Mouse (Mus musculus) left cerebral cortex, postnatal 25 days (tissue): ENCODE measurements around the gene 1700019N19Rik. TPM values are rescaled to one million over a fixed set of nuclear protein-coding genes. Genes with fewer than 3 reads are reported as not detected.
A peak's percentile ranks its signal among the peaks of the same experiment; 100 is the strongest.

Experiments
- DNase-seq, 2 experiments: peaks; one replicate each; pipeline ENCODE4 v3.0.0; 2022; ENCODE audit warnings: low spot score in 2 of 2, mixed read lengths in 1 of 2
- intact Hi-C: fragments of 180-260 bp; cut with DNase I; formaldehyde crosslinking; loops from one replicate; pipeline ENCODE4 v1.15.1; 2025
- total RNA-seq, 2 experiments: library from RNA; stranded (reverse); gene quantifications; 2 replicates each; pipeline ENCODE4 v1.2.3; 2021

The 1700019N19Rik gene
- total RNA-seq: under 1 TPM; 0.34 to 0.39 TPM

DNA sequence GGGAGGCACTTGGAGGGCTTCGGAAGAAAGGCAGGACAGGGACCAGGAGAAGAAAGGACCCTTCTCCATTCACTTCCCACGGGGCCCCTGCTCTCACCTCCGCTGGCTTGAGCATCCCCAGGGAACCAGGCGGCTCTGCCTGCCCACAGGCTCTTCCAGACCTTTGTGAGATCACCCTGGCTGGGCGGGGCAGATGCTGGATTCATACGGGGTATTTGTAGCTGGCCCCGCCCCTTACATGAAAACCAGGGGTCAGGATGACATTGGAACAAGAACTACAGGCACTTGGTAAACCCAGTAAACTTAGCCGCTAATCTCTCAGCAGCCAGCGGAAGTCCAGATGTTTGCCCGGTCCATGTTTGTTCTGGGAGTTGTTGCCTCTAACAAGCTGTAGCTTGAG lies at the start of gene 1700019N19Rik:
Gene 1700019N19Rik (minus strand): TSS at position 178 of the 400 bp plus-strand sequence.
- DNase-seq: no peak
- intact Hi-C loops: no loop called here

DNA sequence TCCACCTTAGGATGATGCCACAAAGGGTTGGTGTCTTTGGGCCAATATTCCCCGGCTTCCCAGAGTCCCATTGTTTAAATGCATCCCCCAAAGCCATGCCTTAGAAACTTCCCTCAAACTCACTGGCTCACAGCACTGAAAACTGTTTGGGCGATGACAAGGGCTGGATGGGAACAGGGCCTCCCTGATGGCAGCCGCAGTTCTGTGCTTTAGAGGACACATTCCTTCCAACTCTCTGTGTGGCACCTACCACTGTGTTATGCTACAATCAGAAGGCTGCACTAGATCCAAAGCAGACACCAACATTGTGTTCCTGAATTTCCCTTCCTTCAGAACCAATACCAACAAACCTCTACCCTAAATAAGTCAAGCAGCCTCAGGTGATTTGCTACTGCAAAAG lies 49.3 kb upstream of the 1700019N19Rik start:
- intact Hi-C loops: no loop called here
- DNase-seq: no peak

GRCm38 (mm10) chr19:58840721-58841271 lies 46.5 kb upstream of the 1700019N19Rik start:
- intact Hi-C loops: no loop called here
- DNase-seq: no peak

DNA sequence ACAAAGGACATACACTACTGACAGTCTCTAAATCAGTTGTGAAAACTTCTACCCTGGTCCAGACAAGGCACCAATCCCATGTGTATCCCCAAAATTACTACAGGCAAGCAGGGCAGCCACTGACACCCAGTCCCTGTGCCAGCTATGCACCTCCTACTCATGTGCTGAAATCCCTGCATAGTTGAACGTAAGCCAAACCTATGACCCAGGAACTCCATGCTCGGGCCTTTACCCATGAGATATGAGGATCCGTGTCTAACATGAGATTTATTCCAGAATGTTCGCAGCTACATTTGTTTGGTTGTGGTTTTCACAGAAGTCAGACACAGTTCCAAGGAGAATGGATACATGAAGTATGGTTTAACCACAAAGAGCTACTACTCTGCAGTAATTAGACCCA lies 45.5 kb upstream of the 1700019N19Rik start:
- intact Hi-C loops: no loop called here
- no peak for DNase-seq

- intact Hi-C loops: no loop called here
- no peak for DNase-seq
These were observed 45.1 kb upstream of the 1700019N19Rik start for GRCm38 (mm10) chr19:58839345-58839744.

DNA sequence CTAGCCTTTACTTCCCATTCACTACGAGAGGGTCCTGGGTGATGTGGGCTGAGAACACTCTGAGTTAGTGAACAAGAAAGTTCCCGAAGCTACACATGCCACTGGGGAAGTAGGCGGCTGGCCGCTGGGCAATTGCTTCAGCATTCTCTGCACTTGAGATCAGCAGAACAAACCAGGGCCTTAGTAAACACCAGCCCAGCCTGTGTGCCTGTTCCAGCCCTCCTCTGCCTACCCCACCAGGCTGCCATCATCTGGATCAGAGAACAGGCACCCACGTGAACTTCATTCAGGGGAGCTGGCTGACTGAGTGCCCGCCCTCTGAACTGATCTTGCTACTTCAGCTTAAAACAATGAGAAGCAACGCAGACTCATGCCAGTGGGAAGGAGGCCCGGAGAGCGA lies 44.4 kb upstream of the 1700019N19Rik start:
- no peak for DNase-seq
- intact Hi-C loops: no loop called here

GRCm38 (mm10) chr19:58833639-58834180 lies 39.4 kb upstream of the 1700019N19Rik start:
- intact Hi-C loops: no loop called here
- DNase-seq: no peak

- intact Hi-C loops: no loop called here
- DNase-seq: no peak
These were observed 38.7 kb upstream of the 1700019N19Rik start for GRCm38 (mm10) chr19:58832988-58833387.

GRCm38 (mm10) chr19:58831280-58831922 lies 37.1 kb upstream of the 1700019N19Rik start:
- intact Hi-C loops: no loop called here
- DNase-seq: no peak

GRCm38 (mm10) chr19:58830182-58830581 lies 35.9 kb upstream of the 1700019N19Rik start:
- peak; percentile 44 to 83 for DNase-seq
- intact Hi-C loops: no loop called here

GRCm38 (mm10) chr19:58829575-58829974 lies 35.3 kb upstream of the 1700019N19Rik start:
- intact Hi-C loops: no loop called here
- DNase-seq: peak; percentile 65 to 92

GRCm38 (mm10) chr19:58827656-58828055 lies 33.4 kb upstream of the 1700019N19Rik start:
- peak in 1 of 2 experiments; percentile 46 for DNase-seq
- intact Hi-C loops: no loop called here

DNA sequence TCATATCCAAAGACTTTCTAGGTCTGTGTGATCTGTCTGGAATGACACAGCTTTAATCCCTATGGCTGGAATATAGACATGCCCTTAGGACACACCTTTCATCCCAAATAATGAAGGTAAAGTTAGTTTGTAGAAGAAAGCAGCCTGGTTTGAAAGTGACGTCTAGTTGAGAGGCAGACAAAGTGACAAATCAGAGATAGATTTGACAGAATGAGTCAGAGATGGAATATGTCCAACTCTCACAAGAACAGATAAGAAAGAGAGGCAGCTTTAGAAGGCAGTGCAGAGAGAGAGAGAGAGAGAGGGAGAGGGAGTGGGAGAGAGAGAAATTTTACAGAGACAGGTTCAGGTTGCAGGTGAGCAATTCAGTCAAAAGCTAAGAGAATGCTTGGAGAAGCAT lies 30.1 kb upstream of the 1700019N19Rik start:
- no peak for DNase-seq
- intact Hi-C loops: no loop called here

DNA sequence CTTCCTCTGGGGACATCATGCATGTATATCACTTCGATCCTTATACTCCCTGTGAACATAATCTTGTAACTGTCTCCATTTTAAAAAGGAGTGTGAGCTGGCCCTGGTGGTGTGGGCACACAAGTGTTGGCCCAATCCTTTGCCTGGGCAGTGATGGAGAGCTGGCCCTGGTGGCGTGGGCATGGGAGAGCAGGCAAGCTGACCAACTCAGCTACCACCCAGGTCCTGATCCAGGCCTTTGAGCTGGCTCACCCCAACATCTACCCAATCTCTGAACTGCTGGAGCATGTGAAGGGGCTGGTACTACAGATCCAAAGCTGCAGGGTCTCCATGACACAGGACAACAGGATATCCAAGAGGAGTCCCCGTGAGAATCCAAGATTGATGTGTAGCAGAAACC lies 29.0 kb upstream of the 1700019N19Rik start:
- DNase-seq: no peak
- intact Hi-C loops: loop anchor here (2.0 kb wide), 1 partner anchor 36 kb away; no protein-coding TSS in a partner anchor

GRCm38 (mm10) chr19:58822454-58823200 lies 28.4 kb upstream of the 1700019N19Rik start:
- peak; percentile 76 to 94 for DNase-seq
- intact Hi-C loops: loop anchor here (2.0 kb wide), 1 partner anchor 36 kb away; no protein-coding TSS in a partner anchor

GRCm38 (mm10) chr19:58818571-58819415 lies 24.5 kb upstream of the 1700019N19Rik start:
- intact Hi-C loops: no loop called here
- DNase-seq: peak in 1 of 2 experiments; percentile 63

- intact Hi-C loops: loop anchor here (2.0 kb wide), 1 partner anchor 39 kb away; no protein-coding TSS in a partner anchor
- DNase-seq: no peak
These were observed 23.1 kb upstream of the 1700019N19Rik start for GRCm38 (mm10) chr19:58817398-58817797.

- intact Hi-C loops: loop anchor here (1.0 to 2.0 kb wide), 2 partner anchors 11 to 40 kb away; no protein-coding TSS in a partner anchor
- DNase-seq: peak; percentile 59 to 95
These were observed 22.3 kb upstream of the 1700019N19Rik start for GRCm38 (mm10) chr19:58816453-58817041.
